Mouse (Mus musculus) olfactory bulb, adult 2 months (tissue): ENCODE measurements around the gene Hist1h3d.

Experiments used
- CTCF ChIP-seq: fragments of 200-500 bp; IDR thresholded peaks from 2 replicates; pipeline ENCODE4 v1.5.1; 2012; ENCODE audit warnings: low read depth, mild to moderate bottlenecking, low read length, moderate library complexity; ENCODE audit not compliant: insufficient read depth
- POLR2A ChIP-seq: fragments of 200-500 bp; IDR thresholded peaks from 2 replicates; pipeline ENCODE4 v1.6.1; 2012; ENCODE audit warnings: mild to moderate bottlenecking, low read depth, low read length, moderate library complexity; ENCODE audit not compliant: insufficient read depth

- TF ChIP-seq POLR2A, result no peak
- no peak for TF ChIP-seq CTCF
Observed at GRCm38 (mm10) chr13:23552962-23553361, 22.6 kb upstream of the Hist1h3d start, which contains the start of gene Hist1h1d.
